Mouse (Mus musculus) MEL-GATA-1-ER (cell line): ENCODE data around the gene Gpr141.

Source experiments
- DNase-seq: peaks from one replicate; pipeline ENCODE4 v3.0.0-alpha.2; 2012; ENCODE audit warnings: low read depth; ENCODE audit errors: extremely low read depth

The Gpr141 gene

GRCm38 (mm10) chr13:19734597-19734996, 89.5 kb downstream of the Gpr141 start:
- no peak for DNase-seq

- DNase-seq = no peak
Observed at GRCm38 (mm10) chr13:19730826-19731225, 93.2 kb downstream of the Gpr141 start.

GRCm38 (mm10) chr13:19718954-19719353, 105.1 kb downstream of the Gpr141 start:
- no peak for DNase-seq

DNA sequence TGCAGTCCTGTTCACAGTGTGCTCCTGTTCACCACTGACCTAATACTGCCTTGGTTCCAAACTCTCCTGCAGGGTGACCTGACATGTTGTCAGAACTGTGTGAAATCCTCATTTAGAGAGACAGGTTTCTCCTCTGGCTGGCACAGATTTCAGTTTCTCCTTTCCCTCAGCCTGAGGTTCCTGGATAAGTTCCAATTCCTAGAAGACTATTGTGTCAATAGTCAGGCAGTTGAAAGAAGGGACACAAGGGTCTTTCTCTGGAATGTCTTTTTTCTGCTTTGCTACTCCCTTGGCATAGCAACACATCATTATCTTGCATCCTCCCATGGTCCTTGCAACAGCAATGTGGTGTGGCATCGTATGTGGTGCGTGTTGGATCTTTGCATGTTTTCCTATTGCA, 106.9 kb downstream of the Gpr141 start:
- no peak for DNase-seq

- DNase-seq = no peak
Observed at GRCm38 (mm10) chr13:19703806-19704205, 120.3 kb downstream of the Gpr141 start.

DNA sequence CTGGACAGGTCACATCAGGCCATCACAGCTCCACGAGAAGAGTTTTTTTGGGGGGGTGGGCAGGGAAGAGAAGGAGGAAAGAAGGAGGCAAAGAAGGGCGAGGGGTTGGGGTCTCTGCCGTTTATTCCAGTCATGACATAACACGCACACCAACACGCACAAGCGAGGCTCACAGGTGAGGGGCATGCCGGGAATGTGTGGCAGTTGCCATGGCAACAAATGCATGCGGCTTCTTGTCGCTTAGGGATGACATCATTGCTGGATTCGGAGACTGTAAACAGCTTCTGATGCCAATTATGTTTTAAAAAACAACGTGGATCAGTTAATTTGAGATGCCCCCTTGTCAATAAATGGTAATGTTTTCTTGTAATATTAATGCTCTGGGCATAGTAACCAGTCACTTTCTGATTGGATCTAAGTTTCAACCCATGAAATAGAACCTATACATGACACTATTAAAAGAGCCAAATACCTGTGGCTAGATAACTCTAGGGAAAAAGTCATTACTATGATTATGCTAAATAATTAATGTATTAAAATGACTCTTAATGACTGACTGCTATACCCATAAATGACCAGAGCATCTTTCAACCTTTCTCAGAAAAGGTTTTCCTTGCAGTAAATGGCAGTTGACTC, 122.5 kb downstream of the Gpr141 start:
- no peak for DNase-seq

GRCm38 (mm10) chr13:19700733-19701442, 123.2 kb downstream of the Gpr141 start:
- no peak for DNase-seq
